Mouse (Mus musculus): ENCODE measurements around the gene Idnk. TPM values are rescaled to one million over a fixed set of nuclear protein-coding genes. Genes with fewer than 3 reads are reported as not detected.
A peak's percentile ranks its signal among the peaks of the same experiment; 100 is the strongest.

The Idnk gene
- polyA plus RNA-seq, 1 experiment from 2014 or later = 35.4 TPM

- no peak overlapping the region for H3K9ac ChIP-seq (replicated peaks)
- H3K4me2 ChIP-seq (ENCODE audit: low read depth, low read length) = peak overlapping the region; percentile 74
- H3K4me1 ChIP-seq (ENCODE audit: insufficient read depth) = peaks cover 29% of the 10 kb centered on the region
- H3K36me3 ChIP-seq (replicated peaks; ENCODE audit: insufficient read depth, low read length) = peaks cover 5% of the 10 kb centered on the region; the same call in 1 of the 2 replicates
- no peaks in the 10 kb centered on the region for H3K9me3 ChIP-seq (ENCODE audit: low read length)
- no peaks in the 10 kb centered on the region for H3K27me3 ChIP-seq (ENCODE audit: insufficient read depth, low read length)
- WGBS (ENCODE audit: insufficient replicate concordance) = 31% methylated on average over 7 of the region's 7 CpGs
- H3K27ac ChIP-seq (ENCODE audit: low read depth) = peak overlapping the region; percentile 45; the same call in 1 of the 2 replicates
- TF ChIP-seq CTCF (IDR thresholded peaks at IDR 0.05; ENCODE audit: low read depth) (peak; percentile 92), EP300 (IDR thresholded peaks at IDR 0.05; ENCODE audit: low read depth) (peak; percentile 31; the same call in 1 of the 2 replicates)
- peak; percentile 27 for DNase-seq
- H3K4me3 ChIP-seq (ENCODE audit: low read depth, low read length) = peak overlapping the region; percentile 96
- no peak for ATAC-seq
Observed at GRCm38 (mm10) chr13:58126126-58126525, 31.3 kb upstream of the Idnk start.

GRCm38 (mm10) chr13:58126862-58127765 is 30.3 kb upstream of the Idnk start:
- DNase-seq (peak; percentile 70), ATAC-seq (no peak)
- no peak for TF ChIP-seq EP300 (IDR thresholded peaks at IDR 0.05; ENCODE audit: low read depth)
- TF ChIP-seq CTCF (IDR thresholded peaks at IDR 0.05; ENCODE audit: low read depth) = no peak
- Histone ChIP-seq H3K9ac (replicated peaks) (peak overlapping the region; percentile 99), H3K36me3 (replicated peaks; ENCODE audit: insufficient read depth, low read length) (peaks cover 5% of the 10 kb centered on the region; the same call in 1 of the 2 replicates), H3K27ac (ENCODE audit: low read depth) (peak overlapping the region; percentile 99), H3K9me3 (ENCODE audit: low read length) (no peaks in the 10 kb centered on the region), H3K4me2 (ENCODE audit: low read depth, low read length) (peak overlapping the region; percentile 74), H3K4me3 (ENCODE audit: low read depth, low read length) (peak overlapping the region; percentile 96), H3K4me1 (ENCODE audit: insufficient read depth) (peaks cover 21% of the 10 kb centered on the region), H3K27me3 (ENCODE audit: insufficient read depth, low read length) (no peaks in the 10 kb centered on the region)
- WGBS (ENCODE audit: insufficient replicate concordance) = under 1% methylated on average over 63 of the region's 92 CpGs

- Histone ChIP-seq H3K27ac (ENCODE audit: low read depth) (peak overlapping the region; percentile 99), H3K9me3 (ENCODE audit: low read length) (no peaks in the 10 kb centered on the region), H3K4me2 (ENCODE audit: low read depth, low read length) (peak overlapping the region; percentile 74), H3K27me3 (ENCODE audit: insufficient read depth, low read length) (no peaks in the 10 kb centered on the region), H3K4me1 (ENCODE audit: insufficient read depth) (peaks cover 21% of the 10 kb centered on the region), H3K36me3 (replicated peaks; ENCODE audit: insufficient read depth, low read length) (peaks cover 5% of the 10 kb centered on the region; the same call in 1 of the 2 replicates), H3K9ac (replicated peaks) (peak overlapping the region; percentile 99), H3K4me3 (ENCODE audit: low read depth, low read length) (peak overlapping the region; percentile 96)
- DNase-seq = peak; percentile 74
- 0% methylated on average over 70 of the region's 81 CpGs for WGBS (ENCODE audit: insufficient replicate concordance)
- ATAC-seq = peak; percentile 18
- TF ChIP-seq EP300 (IDR thresholded peaks at IDR 0.05; ENCODE audit: low read depth) (no peak), CTCF (IDR thresholded peaks at IDR 0.05; ENCODE audit: low read depth) (no peak)
Observed at GRCm38 (mm10) chr13:58127766-58128361, 29.6 kb upstream of the Idnk start.

DNA sequence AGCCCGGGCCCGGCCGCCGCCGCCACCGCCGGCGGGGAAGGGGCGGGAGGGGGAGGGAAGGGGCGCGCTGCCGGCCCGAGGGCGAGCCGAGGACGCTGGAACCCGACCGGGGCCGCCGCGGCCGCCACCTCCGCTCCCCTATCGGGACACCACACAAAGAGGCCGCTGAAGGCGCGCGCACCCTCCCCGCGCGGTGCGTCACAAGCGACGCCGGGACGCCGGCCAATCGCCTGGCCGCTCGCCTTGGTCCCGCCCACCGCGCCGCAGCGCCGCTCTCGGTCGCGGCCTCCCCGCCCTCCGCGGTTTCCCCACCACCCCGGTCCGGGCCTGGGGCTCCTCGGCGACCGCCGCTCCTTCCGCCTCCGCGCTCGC is 29.1 kb upstream of the Idnk start, which contains the start of gene Hnrnpa0:
Gene Hnrnpa0, minus strand, starts transcription at position 161 of the 372 bp plus-strand sequence.
- Histone ChIP-seq H3K27ac (ENCODE audit: low read depth) (peak within 1 kb of the TSS; percentile 99), H3K4me2 (ENCODE audit: low read depth, low read length) (peak within 1 kb of the TSS; percentile 74), H3K36me3 (replicated peaks; ENCODE audit: insufficient read depth, low read length) (peaks cover 5% of the 10 kb centered on the region; the same call in 1 of the 2 replicates), H3K9me3 (ENCODE audit: low read length) (no peaks in the 10 kb centered on the region), H3K4me3 (ENCODE audit: low read depth, low read length) (peak within 1 kb of the TSS; percentile 96), H3K9ac (replicated peaks) (peak within 1 kb of the TSS; percentile 99), H3K27me3 (ENCODE audit: insufficient read depth, low read length) (no peaks in the 10 kb centered on the region), H3K4me1 (ENCODE audit: insufficient read depth) (peaks cover 21% of the 10 kb centered on the region)
- peak; percentile 87 for ATAC-seq
- TF ChIP-seq CTCF (IDR thresholded peaks at IDR 0.05; ENCODE audit: low read depth) (no peak), EP300 (IDR thresholded peaks at IDR 0.05; ENCODE audit: low read depth) (no peak)
- DNase-seq = peak; percentile 97
- 5% methylated on average over 25 of the region's 62 CpGs for WGBS (ENCODE audit: insufficient replicate concordance)

DNA sequence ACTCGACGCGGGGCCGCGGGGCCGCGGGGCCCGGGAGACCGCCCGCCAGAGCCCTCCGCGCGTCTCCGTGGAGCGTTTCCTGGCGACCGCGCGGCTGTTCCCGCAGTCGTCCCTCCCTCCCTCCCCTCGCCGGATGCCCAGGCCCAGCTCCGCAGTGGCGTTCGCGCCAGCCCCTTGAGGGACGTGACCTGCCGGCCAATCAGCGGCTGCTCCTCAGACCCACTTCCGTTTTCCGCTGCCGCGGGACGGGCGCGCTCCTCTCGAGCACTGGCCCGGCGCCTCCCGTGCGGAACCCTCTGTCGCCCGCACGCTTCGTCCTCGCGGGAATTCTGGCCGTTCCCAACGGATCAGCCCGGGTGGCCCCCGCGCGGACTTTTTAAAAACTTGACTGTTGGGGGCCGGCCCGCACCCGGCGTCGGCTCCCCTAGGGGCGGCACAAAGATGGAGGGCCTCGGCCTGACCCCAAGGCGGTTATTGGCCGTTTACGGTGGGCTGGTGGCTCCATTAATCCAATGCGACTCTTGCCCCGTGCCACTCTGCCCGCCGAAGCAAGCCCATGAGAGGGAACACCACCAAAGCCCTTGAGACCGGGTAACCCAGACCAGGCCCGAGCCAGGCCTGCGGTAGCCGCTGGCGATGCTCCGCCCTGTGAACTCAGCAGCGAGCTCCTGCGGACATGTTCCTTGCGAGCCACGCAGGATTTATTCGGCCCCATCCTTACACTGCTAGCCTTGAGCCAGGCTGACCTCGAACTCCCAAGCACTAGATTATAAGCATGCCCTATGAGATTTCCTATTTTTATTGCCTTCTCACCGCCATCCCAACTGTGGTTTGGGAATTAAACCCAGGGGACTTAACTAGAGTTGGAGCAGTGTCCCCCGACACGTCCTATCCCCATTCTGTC is 28.4 kb upstream of the Idnk start:
- 2% methylated on average over 73 of the region's 83 CpGs for WGBS (ENCODE audit: insufficient replicate concordance)
- peak overlapping the region; percentile 96 for H3K4me3 ChIP-seq (ENCODE audit: low read depth, low read length)
- DNase-seq = peak; percentile 96
- H3K27ac ChIP-seq (ENCODE audit: low read depth) = peak overlapping the region; percentile 99
- H3K27me3 ChIP-seq (ENCODE audit: insufficient read depth, low read length) = no peaks in the 10 kb centered on the region
- ATAC-seq = peak; percentile 93
- no peaks in the 10 kb centered on the region for H3K9me3 ChIP-seq (ENCODE audit: low read length)
- H3K4me1 ChIP-seq (ENCODE audit: insufficient read depth) = peaks cover 17% of the 10 kb centered on the region
- peak overlapping the region; percentile 99 for H3K9ac ChIP-seq (replicated peaks)
- H3K36me3 ChIP-seq (replicated peaks; ENCODE audit: insufficient read depth, low read length) = peaks cover 5% of the 10 kb centered on the region; the same call in 1 of the 2 replicates
- TF ChIP-seq CTCF (IDR thresholded peaks at IDR 0.05; ENCODE audit: low read depth) (no peak), EP300 (IDR thresholded peaks at IDR 0.05; ENCODE audit: low read depth) (no peak; the same call in 1 of the 2 replicates)
- peak overlapping the region; percentile 74 for H3K4me2 ChIP-seq (ENCODE audit: low read depth, low read length)
